Mouse (Mus musculus) forelimb bud, embryonic 11.5 days (tissue): ENCODE results near the gene Dnajb5.
"Not testable (repeated sequence)": the region's sequence is repeated elsewhere in the genome, so short reads cannot be mapped to it uniquely, and the experiment has no call there.

Experiments
- DNase-seq: peaks from one replicate; pipeline ENCODE4 v3.0.0-alpha.2; 2012; ENCODE audit warnings: low read depth, low spot score

Dnajb5 gene

DNA sequence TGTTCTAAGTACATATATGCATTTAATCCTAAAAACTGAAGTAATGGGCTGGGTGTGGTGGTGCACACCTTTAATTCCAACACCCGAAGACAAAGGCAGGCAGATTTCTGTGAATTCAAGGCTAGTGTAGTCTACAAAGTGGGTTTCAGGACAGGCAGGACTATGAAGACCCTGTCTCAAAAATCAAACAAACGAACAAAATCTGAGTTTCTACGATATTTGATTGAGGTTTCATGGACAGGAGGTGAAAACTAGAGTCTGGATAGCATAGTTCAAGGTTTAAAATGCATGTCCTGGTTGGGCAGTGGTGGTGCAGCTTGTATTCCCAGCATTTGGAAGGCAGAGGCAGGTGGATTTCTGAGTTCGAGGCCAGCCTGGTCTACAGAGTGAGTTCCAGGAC, 19.7 kb downstream of the Dnajb5 start, which contains the start of gene 1700022I11Rik:
1700022I11Rik (plus strand) TSS at position 301 of the 400 bp plus-strand sequence.
- DNase-seq = no peak

DNA sequence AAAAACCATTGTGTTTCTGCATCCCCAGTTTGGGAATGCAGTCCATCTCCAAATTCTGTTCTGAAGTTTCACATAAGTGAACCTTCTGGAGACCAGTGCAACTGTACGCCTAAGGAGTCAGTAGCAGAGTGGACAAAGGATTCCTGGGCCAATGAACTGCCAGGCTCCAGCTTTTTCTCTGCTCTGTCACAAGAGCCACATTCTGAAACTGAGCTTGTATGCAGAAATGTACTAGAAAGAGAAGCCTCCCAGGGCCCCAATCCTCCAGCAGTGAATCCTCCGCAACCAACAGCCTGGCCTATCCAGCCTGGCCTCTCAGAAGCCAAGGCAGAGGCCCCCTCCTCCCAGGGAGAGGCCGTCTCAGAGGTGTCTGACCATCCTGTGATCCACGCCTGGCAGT, 23.3 kb downstream of the Dnajb5 start:
- DNase-seq = no peak

DNA sequence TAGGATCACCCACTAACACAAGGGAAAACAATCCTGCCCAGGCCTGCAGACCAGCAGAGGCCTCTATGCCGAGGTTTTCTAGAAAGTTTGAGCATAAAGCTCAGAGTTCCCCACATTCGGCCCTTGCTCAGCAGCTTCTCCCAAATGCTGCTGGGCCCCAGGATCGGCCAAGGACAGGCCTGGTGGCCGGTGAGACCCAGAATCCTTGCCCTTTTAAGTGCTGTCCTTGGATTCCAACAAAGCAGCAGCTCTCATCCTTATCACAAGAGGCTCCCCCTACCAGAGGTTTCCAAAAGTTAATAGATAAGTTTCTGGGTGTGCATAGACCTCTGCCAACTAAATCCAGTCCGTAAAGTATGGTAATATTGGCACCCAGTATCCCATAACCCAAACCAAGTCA, 24.3 kb downstream of the Dnajb5 start:
- no peak for DNase-seq

DNA sequence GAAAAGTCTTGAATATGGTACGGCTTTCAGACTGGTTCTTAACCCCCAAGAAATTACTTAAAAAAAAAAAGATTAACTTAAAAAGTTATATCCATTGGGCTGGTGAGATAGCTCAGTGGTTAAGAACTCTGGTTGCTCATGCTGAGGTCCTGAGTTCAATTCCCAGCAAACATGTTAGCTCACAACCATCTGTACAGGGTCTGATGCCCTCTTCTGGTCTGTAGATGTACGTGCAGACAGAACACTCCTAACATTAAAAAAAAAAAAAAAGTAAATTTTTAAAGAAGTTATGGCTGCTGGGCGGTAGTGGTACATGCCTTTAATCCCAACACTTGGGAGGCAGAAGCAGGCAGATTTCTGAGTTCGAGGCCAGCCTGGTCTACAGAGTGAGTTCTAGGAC, 28.4 kb downstream of the Dnajb5 start:
- DNase-seq = no peak

GRCm38 (mm10) chr4:42980467-42980866, 30.9 kb downstream of the Dnajb5 start:
- not testable (repeated sequence) for DNase-seq

DNA sequence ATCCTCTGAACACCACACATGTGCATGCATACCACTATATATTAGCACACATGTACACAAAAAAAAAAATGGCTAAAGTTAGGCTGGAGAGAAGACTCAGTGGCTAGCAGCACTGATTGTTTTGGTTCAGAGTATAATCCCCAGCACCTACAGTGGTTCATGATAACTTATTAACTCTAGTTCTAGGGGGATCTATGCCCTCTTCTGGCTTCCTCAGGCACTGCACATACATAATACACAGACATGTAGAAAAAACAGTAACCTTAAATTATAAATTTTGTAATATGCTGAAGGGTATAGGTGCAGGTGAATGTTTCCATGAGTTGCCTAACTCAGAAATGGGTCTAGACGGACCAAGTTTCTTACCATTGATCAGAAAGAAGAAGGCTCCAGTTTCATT, 38.7 kb downstream of the Dnajb5 start:
- DNase-seq = no peak

- DNase-seq = no peak
Observed at GRCm38 (mm10) chr4:42998022-42998421, 48.4 kb downstream of the Dnajb5 start.

DNA sequence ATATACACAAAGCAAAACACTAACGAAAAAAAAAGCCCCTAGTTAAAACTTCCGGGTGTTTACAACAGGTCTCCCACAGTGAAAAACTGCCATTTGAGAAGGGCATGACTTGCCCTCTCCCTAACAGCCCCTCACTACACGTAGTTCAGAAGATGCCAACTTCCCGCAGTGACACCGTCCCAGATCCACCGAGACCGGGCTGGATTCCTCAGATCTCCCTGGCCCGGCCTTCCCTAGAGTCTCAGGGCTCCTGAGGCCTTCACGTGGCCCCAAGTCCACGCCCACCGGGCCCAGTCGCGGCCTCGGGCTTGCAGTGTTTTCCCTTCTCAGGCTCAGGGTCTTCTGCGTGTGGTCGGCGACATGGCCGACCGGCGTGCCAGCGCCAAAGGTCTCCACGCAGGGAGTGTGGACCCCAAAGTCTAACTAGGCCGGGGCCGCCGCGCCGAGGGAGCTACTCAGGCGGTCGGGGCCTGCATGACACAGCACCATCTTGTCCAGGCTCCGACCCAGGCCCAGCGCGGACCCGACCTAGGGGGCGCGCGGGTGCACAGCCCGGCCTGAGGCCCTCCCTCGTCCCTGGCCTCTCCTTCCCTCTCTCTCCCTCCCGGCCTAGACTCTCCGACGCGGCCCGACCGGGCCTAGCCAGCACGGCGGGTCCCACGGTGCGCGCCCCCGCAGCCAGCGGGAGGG, 50.0 kb downstream of the Dnajb5 start:
- peak; percentile 70 for DNase-seq

- peak; percentile 99 for DNase-seq
Observed at GRCm38 (mm10) chr4:43000141-43000986, 50.8 kb downstream of the Dnajb5 start, which contains the start of gene Vcp. Gene Vcp, minus strand, starts transcription at chr4:43000507.

DNA sequence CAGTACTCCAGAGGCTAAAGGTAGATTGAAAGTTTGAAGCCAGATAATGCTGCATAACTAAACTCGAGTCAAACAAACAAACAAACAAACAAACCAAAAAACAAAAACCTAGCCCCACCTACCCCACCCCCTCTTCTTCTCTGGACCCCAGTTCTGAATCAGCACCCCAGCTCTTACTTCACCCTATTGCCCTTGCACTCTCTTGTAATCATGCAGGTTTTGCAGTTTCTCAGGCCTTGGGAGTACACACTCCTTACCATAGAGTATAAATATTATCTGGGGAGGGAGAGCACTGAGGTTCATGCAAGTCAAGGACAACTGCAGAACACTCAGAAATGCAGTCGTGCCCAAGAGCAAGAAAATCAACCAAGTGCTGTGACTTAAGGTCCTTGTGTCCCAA, 51.7 kb downstream of the Dnajb5 start:
- DNase-seq = no peak

GRCm38 (mm10) chr4:43002756-43003439, 53.3 kb downstream of the Dnajb5 start:
- no peak for DNase-seq

GRCm38 (mm10) chr4:43004951-43005350, 55.3 kb downstream of the Dnajb5 start:
- DNase-seq = no peak

DNA sequence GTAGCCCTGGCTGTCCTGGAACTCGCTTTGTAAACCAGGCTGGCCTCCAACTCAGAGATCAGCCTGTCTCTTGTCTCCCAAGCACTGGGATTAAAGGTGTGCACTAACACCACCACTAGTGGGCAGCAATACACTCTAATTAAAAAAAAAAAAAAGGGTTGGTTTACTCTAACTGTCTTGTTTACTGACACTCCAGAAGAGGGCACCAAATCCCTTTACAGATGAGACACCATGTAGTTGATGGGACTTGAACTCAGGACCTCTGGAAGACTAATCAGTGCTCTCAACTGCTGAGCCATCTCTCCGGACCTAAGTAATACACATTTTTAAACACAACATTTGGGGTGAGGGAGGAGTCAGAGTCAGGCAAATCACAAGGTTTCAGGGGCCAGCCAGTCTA, 56.2 kb downstream of the Dnajb5 start:
- peak; percentile 34 for DNase-seq
